Mouse (Mus musculus): ENCODE measurements at regions not wholly inside any gene's neighbourhood (a gene's known extent, or its start where the extent isn't known, plus 50 kb on each side); places are given as distances from the start of the nearest gene placed in this dataset.

GRCm38 (mm10) chr14:67158867-67159266, 1149.9 kb upstream of the Gulo start:
- TF ChIP-seq CTCF (IDR thresholded peaks at IDR 0.05; ENCODE audit: borderline replicate concordance, extremely low read depth, insufficient read depth, insufficient read length) (no peak), POLR2A (IDR thresholded peaks at IDR 0.05; ENCODE audit: borderline replicate concordance, extremely low read depth, insufficient read depth, insufficient read length, poor library complexity, severe bottlenecking) (no peak)

Data from brain, embryonic 14.5 days (tissue).